Mouse (Mus musculus) adipocyte (in vitro differentiated cells): ENCODE measurements around the gene Dpp7.

Experiments used
- DNase-seq: peaks from one replicate; pipeline ENCODE4 v3.0.0-alpha.2; 2016; ENCODE audit warnings: low spot score

Dpp7 gene

DNA sequence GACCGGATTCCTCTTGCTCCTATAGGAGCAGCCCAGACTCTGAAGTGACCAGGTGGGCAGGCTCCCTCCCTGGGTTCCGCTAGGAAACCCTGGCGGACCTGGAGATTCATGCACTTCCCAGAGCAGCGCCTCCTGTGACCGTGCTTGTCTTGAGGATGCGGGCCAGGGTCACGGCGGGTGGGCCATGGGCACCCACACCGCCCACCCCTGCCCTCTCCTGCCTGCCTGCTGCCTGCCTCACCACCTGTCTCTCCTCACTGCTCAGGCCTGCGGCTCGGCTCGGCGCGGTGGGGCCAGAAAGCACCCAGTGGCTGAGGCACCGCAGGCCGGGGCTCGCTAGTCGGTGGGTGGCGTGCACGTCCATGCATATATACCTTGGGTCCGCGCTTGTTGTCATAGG lies 45.2 kb downstream of the Dpp7 start:
- no peak for DNase-seq

DNA sequence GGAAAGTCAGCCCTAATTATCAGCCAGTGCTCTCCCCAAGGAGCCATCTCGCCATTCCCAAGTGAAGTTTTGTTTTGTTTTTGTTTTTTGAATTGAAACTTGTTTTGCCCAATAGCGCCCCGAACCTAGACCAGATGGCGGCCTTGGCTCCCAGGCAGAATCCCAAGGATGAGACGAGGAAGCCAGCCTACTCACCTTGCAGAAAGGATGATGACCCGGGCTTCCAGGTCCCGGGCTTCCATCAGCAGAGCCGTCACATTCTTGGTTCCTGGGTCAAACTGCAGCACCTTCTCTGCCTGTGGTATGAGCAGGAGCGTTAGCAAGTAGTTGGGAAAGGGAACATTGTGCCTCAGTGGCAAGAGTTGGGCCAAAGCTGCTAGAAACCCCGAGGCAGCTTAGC lies 46.0 kb downstream of the Dpp7 start:
- DNase-seq = no peak

- DNase-seq = no peak
Measured at GRCm38 (mm10) chr2:25305587-25306359, 50.4 kb downstream of the Dpp7 start.

GRCm38 (mm10) chr2:25304657-25305541 lies 51.3 kb downstream of the Dpp7 start:
- DNase-seq = no peak

- no peak for DNase-seq
Measured at GRCm38 (mm10) chr2:25303931-25304656, 52.1 kb downstream of the Dpp7 start.

GRCm38 (mm10) chr2:25303452-25303851 lies 52.7 kb downstream of the Dpp7 start:
- no peak for DNase-seq
